Mouse (Mus musculus): Measurements from ENCODE around the gene Chrna7.

DNA sequence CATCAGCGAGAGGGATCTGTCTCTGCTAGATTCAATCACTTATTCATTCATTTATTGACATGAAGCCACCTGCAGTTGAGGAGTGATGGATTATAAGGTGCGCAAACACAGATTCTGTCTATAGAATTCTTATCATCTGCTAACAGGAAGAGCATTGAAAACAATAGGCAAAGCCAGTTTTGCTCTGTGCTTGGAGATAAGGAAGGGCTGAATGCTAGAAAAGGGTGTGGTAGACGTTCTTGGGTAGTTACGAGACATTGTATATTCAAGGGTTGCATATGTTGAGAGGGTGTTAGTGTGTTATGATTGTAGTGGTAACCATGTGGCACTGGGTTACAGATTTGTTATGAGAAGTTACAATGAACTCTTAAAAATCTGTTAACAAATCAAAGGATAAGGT is 103.0 kb downstream of the Chrna7 start:
- no peak for TF ChIP-seq CTCF (IDR thresholded peaks at IDR 0.05; ENCODE audit: borderline replicate concordance, insufficient read depth, low read depth, low read length)
- no peak for TF ChIP-seq POLR2A (IDR thresholded peaks at IDR 0.05; ENCODE audit: borderline replicate concordance, insufficient read depth, low read length)
